Mouse (Mus musculus): ENCODE measurements around the gene Iars2. TPM values are rescaled to one million over a fixed set of nuclear protein-coding genes. Genes with fewer than 3 reads are reported as not detected.

Gene Iars2
- total and polyA plus RNA-seq, 2 experiments from 2014 or later = 15.2 to 38.1 TPM

GRCm38 (mm10) chr1:185311949-185312348 is 17.2 kb downstream of the Iars2 start:
- no peak for ATAC-seq
- H3K9ac ChIP-seq = no peak overlapping the region
- no peaks in the 10 kb centered on the region for H3K9me3 ChIP-seq (ENCODE audit: low read length)
- H3K36me3 ChIP-seq (ENCODE audit: insufficient read depth) = peaks cover 47% of the 10 kb centered on the region
- H3K27me3 ChIP-seq (ENCODE audit: insufficient read depth, low read length) = no peaks in the 10 kb centered on the region
- 93% methylated on average over 9 of the region's 9 CpGs for whole genome bisulfite sequencing
- H3K27ac ChIP-seq (ENCODE audit: low read depth, low read length) = no peak overlapping the region
- H3K4me3 ChIP-seq (ENCODE audit: low read depth, low read length) = no peak overlapping the region
- no peaks in the 10 kb centered on the region for H3K4me1 ChIP-seq (ENCODE audit: insufficient read depth)
- no peak for TF ChIP-seq CTCF (IDR thresholded peaks at IDR 0.05; ENCODE audit: low read depth)
- H3K4me2 ChIP-seq (ENCODE audit: low read depth) = no peak overlapping the region
- DNase-seq = no peak

- 82% methylated on average over 4 of the region's 4 CpGs for WGBS
- no peaks in the 10 kb centered on the region for H3K4me1 ChIP-seq (ENCODE audit: insufficient read depth)
- H3K4me2 ChIP-seq (ENCODE audit: low read depth) = no peak overlapping the region
- H3K9me3 ChIP-seq (ENCODE audit: low read length) = no peaks in the 10 kb centered on the region
- H3K27ac ChIP-seq (ENCODE audit: low read depth, low read length) = no peak overlapping the region
- no peaks in the 10 kb centered on the region for H3K27me3 ChIP-seq (ENCODE audit: insufficient read depth, low read length)
- DNase-seq (no peak), ATAC-seq (no peak)
- peaks cover 30% of the 10 kb centered on the region for H3K36me3 ChIP-seq (ENCODE audit: insufficient read depth)
- TF ChIP-seq CTCF (IDR thresholded peaks at IDR 0.05; ENCODE audit: low read depth) = no peak
- no peak overlapping the region for H3K4me3 ChIP-seq (ENCODE audit: low read depth, low read length)
- no peak overlapping the region for H3K9ac ChIP-seq
These were observed 20.3 kb downstream of the Iars2 start for GRCm38 (mm10) chr1:185308908-185309307.

GRCm38 (mm10) chr1:185308334-185308733 is 20.9 kb downstream of the Iars2 start:
- WGBS = 98% methylated on average over 2 of the region's 2 CpGs
- no peak overlapping the region for H3K4me3 ChIP-seq (ENCODE audit: low read depth, low read length)
- H3K27ac ChIP-seq (ENCODE audit: low read depth, low read length) = no peak overlapping the region
- no peaks in the 10 kb centered on the region for H3K27me3 ChIP-seq (ENCODE audit: insufficient read depth, low read length)
- no peak for TF ChIP-seq CTCF (IDR thresholded peaks at IDR 0.05; ENCODE audit: low read depth)
- H3K9ac ChIP-seq = no peak overlapping the region
- H3K9me3 ChIP-seq (ENCODE audit: low read length) = no peaks in the 10 kb centered on the region
- H3K4me1 ChIP-seq (ENCODE audit: insufficient read depth) = no peaks in the 10 kb centered on the region
- peaks cover 24% of the 10 kb centered on the region for H3K36me3 ChIP-seq (ENCODE audit: insufficient read depth)
- H3K4me2 ChIP-seq (ENCODE audit: low read depth) = no peak overlapping the region
- DNase-seq (no peak), ATAC-seq (no peak)

GRCm38 (mm10) chr1:185307645-185308044 is 21.6 kb downstream of the Iars2 start:
- DNase-seq = no peak
- no peak for TF ChIP-seq CTCF (IDR thresholded peaks at IDR 0.05; ENCODE audit: low read depth)
- H3K9me3 ChIP-seq (ENCODE audit: low read length) = no peaks in the 10 kb centered on the region
- no peak overlapping the region for H3K4me3 ChIP-seq (ENCODE audit: low read depth, low read length)
- no peak overlapping the region for H3K4me2 ChIP-seq (ENCODE audit: low read depth)
- no peak for ATAC-seq
- H3K27me3 ChIP-seq (ENCODE audit: insufficient read depth, low read length) = no peaks in the 10 kb centered on the region
- no peak overlapping the region for H3K27ac ChIP-seq (ENCODE audit: low read depth, low read length)
- H3K9ac ChIP-seq = no peak overlapping the region
- WGBS = 97% methylated on average over 7 of the region's 7 CpGs
- peaks cover 23% of the 10 kb centered on the region for H3K36me3 ChIP-seq (ENCODE audit: insufficient read depth)
- H3K4me1 ChIP-seq (ENCODE audit: insufficient read depth) = no peaks in the 10 kb centered on the region

- Histone ChIP-seq H3K4me2 (ENCODE audit: low read depth) (no peak overlapping the region), H3K4me3 (ENCODE audit: low read depth, low read length) (no peak overlapping the region), H3K36me3 (ENCODE audit: insufficient read depth) (peaks cover 23% of the 10 kb centered on the region), H3K9me3 (ENCODE audit: low read length) (no peaks in the 10 kb centered on the region), H3K4me1 (ENCODE audit: insufficient read depth) (no peaks in the 10 kb centered on the region), H3K27me3 (ENCODE audit: insufficient read depth, low read length) (no peaks in the 10 kb centered on the region), H3K27ac (ENCODE audit: low read depth, low read length) (no peak overlapping the region), H3K9ac (no peak overlapping the region)
- no peak for TF ChIP-seq CTCF (IDR thresholded peaks at IDR 0.05; ENCODE audit: low read depth)
- ATAC-seq (no peak), DNase-seq (no peak)
- 96% methylated on average over 12 of the region's 12 CpGs for WGBS
These were observed 22.4 kb downstream of the Iars2 start for GRCm38 (mm10) chr1:185306836-185307235.

- no peak for TF ChIP-seq CTCF (IDR thresholded peaks at IDR 0.05; ENCODE audit: low read depth)
- H3K4me3 ChIP-seq (ENCODE audit: low read depth, low read length) = no peak overlapping the region
- no peaks in the 10 kb centered on the region for H3K4me1 ChIP-seq (ENCODE audit: insufficient read depth)
- no peak overlapping the region for H3K9ac ChIP-seq
- DNase-seq (no peak), ATAC-seq (no peak)
- H3K36me3 ChIP-seq (ENCODE audit: insufficient read depth) = peaks cover 32% of the 10 kb centered on the region
- no peak overlapping the region for H3K4me2 ChIP-seq (ENCODE audit: low read depth)
- H3K27me3 ChIP-seq (ENCODE audit: insufficient read depth, low read length) = no peaks in the 10 kb centered on the region
- H3K27ac ChIP-seq (ENCODE audit: low read depth, low read length) = no peak overlapping the region
- H3K9me3 ChIP-seq (ENCODE audit: low read length) = no peaks in the 10 kb centered on the region
- 92% methylated on average over 6 of the region's 6 CpGs for WGBS
These were observed 26.4 kb downstream of the Iars2 start for GRCm38 (mm10) chr1:185302816-185303215.

- H3K9me3 ChIP-seq (ENCODE audit: low read length) = no peaks in the 10 kb centered on the region
- H3K4me3 ChIP-seq (ENCODE audit: low read depth, low read length) = no peak overlapping the region
- H3K4me2 ChIP-seq (ENCODE audit: low read depth) = no peak overlapping the region
- WGBS = 96% methylated on average over 8 of the region's 8 CpGs
- no peak overlapping the region for H3K27ac ChIP-seq (ENCODE audit: low read depth, low read length)
- ATAC-seq (no peak), DNase-seq (no peak)
- no peaks in the 10 kb centered on the region for H3K27me3 ChIP-seq (ENCODE audit: insufficient read depth, low read length)
- H3K4me1 ChIP-seq (ENCODE audit: insufficient read depth) = no peaks in the 10 kb centered on the region
- H3K9ac ChIP-seq = no peak overlapping the region
- TF ChIP-seq CTCF (IDR thresholded peaks at IDR 0.05; ENCODE audit: low read depth) = no peak
- H3K36me3 ChIP-seq (ENCODE audit: insufficient read depth) = peaks cover 68% of the 10 kb centered on the region
These were observed 30.7 kb downstream of the Iars2 start for GRCm38 (mm10) chr1:185298496-185298895.

- ATAC-seq = no peak
- no peak overlapping the region for H3K4me3 ChIP-seq (ENCODE audit: low read depth, low read length)
These were observed 32.3 kb downstream of the Iars2 start for GRCm38 (mm10) chr1:185296850-185297249.

More at GRCm38 (mm10) chr1:185296850-185297249, 32.3 kb downstream of the Iars2 start:
- no peak for DNase-seq
- Histone ChIP-seq H3K27ac (ENCODE audit: low read depth, low read length) (no peak overlapping the region), H3K36me3 (ENCODE audit: insufficient read depth) (peaks cover 71% of the 10 kb centered on the region), H3K9me3 (ENCODE audit: low read length) (no peaks in the 10 kb centered on the region), H3K9ac (no peak overlapping the region), H3K27me3 (ENCODE audit: insufficient read depth, low read length) (no peaks in the 10 kb centered on the region), H3K4me2 (ENCODE audit: low read depth) (no peak overlapping the region), H3K4me1 (ENCODE audit: insufficient read depth) (no peaks in the 10 kb centered on the region)
- 93% methylated on average over 7 of the region's 7 CpGs for WGBS
- TF ChIP-seq CTCF (IDR thresholded peaks at IDR 0.05; ENCODE audit: low read depth) = no peak
